Mouse (Mus musculus) CH12.LX (cell line): ENCODE results near the gene Atp6v1g2. TPM values are rescaled to one million over a fixed set of nuclear protein-coding genes. Genes with fewer than 3 reads are reported as not detected.

ENCODE experiments used
- DNase-seq: peaks from one replicate; pipeline ENCODE4 v3.0.0-alpha.2; 2013; ENCODE audit errors: extremely low read depth
- H3K27ac ChIP-seq: 2 replicates; pipeline ENCODE4 v1.5.1; 2012; ENCODE audit warnings: low read depth, mild to moderate bottlenecking, control low read depth, moderate library complexity; ENCODE audit not compliant: insufficient read depth
- H3K27me3 ChIP-seq: replicated peaks from 2 replicates; pipeline ENCODE3; 2012; ENCODE audit warnings: inconsistent platforms
- H3K36me3 ChIP-seq, 2 experiments: replicated peaks in 1 of 2; 2 replicates each; pipeline versions ENCODE3 to v1.6.1; 2012; ENCODE audit warnings: inconsistent platforms in 1 of 2, low read length in 1 of 2, mild to moderate bottlenecking in 1 of 2, mixed read lengths in 1 of 2, moderate library complexity in 1 of 2; ENCODE audit not compliant: control insufficient read depth in 1 of 2, insufficient read depth in 1 of 2
- H3K4me1 ChIP-seq, 2 experiments: 2 replicates each; pipeline ENCODE4 v1.6.1; 2012; ENCODE audit warnings: inconsistent platforms in 1 of 2, moderate library complexity in 1 of 2; ENCODE audit not compliant: insufficient read depth in 2 of 2, control insufficient read depth in 1 of 2
- H3K4me2 ChIP-seq: 2 replicates; pipeline ENCODE4 v1.6.1; 2012; ENCODE audit warnings: low read depth, mild to moderate bottlenecking, control low read depth; ENCODE audit not compliant: poor library complexity, insufficient read depth, severe bottlenecking
- H3K4me3 ChIP-seq, 3 experiments: fragments of 150-350 bp in 1 of 3; sonication (generic) in 1 of 3; replicated peaks in 1 of 3; 2 replicates each; pipeline versions ENCODE3 to v1.5.1; 2011 to 2012; ENCODE audit warnings: low read depth in 2 of 3, low read length in 2 of 3, mild to moderate bottlenecking in 2 of 3, moderate library complexity in 2 of 3, control low read depth in 1 of 3, improper control_type of control experiment in 1 of 3, inconsistent platforms in 1 of 3, mixed read lengths in 1 of 3; ENCODE audit not compliant: poor library complexity in 1 of 3
- H3K79me2 ChIP-seq: replicated peaks from 2 replicates; pipeline ENCODE4 v1.6.1; 2012; ENCODE audit warnings: mild to moderate bottlenecking, moderate library complexity; ENCODE audit not compliant: control insufficient read depth, poor library complexity, insufficient read depth, severe bottlenecking; ENCODE audit errors: extremely low read depth
- H3K9ac ChIP-seq: 2 replicates; pipeline ENCODE4 v1.6.1; 2012; ENCODE audit warnings: low read depth, mild to moderate bottlenecking, control low read depth, moderate library complexity; ENCODE audit not compliant: insufficient read depth
- H3K9me3 ChIP-seq: replicated peaks from 2 replicates; pipeline ENCODE3; 2012; ENCODE audit warnings: low read length, inconsistent platforms, mixed read lengths
- CHD1 ChIP-seq: IDR thresholded peaks from 2 replicates; pipeline ENCODE4 v1.6.1; 2012; ENCODE audit warnings: low read depth, low read length, improper control_type of control experiment, inconsistent platforms
- CTCF ChIP-seq, 2 experiments: IDR thresholded peaks in 1 of 2; conservative IDR thresholded peaks in 1 of 2; 2 replicates each; pipeline ENCODE4 v1.5.1; 2011 to 2012; ENCODE audit warnings: low read depth in 2 of 2, low read length in 2 of 2, improper control_type of control experiment in 1 of 2, inconsistent platforms in 1 of 2, mild to moderate bottlenecking in 1 of 2, moderate library complexity in 1 of 2
- E2F4 ChIP-seq: IDR thresholded peaks from 2 replicates; pipeline ENCODE4 v1.6.1; 2011; ENCODE audit warnings: low read depth, low read length, improper control_type of control experiment; ENCODE audit not compliant: insufficient replicate concordance
- ELF1 ChIP-seq: IDR thresholded peaks from 2 replicates; pipeline ENCODE4 v1.6.1; 2014; ENCODE audit warnings: low read depth, mild to moderate bottlenecking, inconsistent platforms, low read length, improper control_type of control experiment
- GABPA ChIP-seq: IDR thresholded peaks from 2 replicates; pipeline ENCODE4 v1.6.1; 2012; ENCODE audit warnings: low read depth, low read length, improper control_type of control experiment, inconsistent platforms; ENCODE audit not compliant: insufficient replicate concordance
- MAFK ChIP-seq: IDR thresholded peaks from 2 replicates; pipeline ENCODE4 v1.6.1; 2011; ENCODE audit warnings: low read length, improper control_type of control experiment; ENCODE audit not compliant: insufficient replicate concordance
- MAZ ChIP-seq: IDR thresholded peaks from 2 replicates; pipeline ENCODE4 v1.6.1; 2012; ENCODE audit warnings: low read depth, mild to moderate bottlenecking, inconsistent platforms, low read length, improper control_type of control experiment, moderate library complexity
- NELFE ChIP-seq: IDR thresholded peaks from 2 replicates; pipeline ENCODE4 v1.6.1; 2011; ENCODE audit warnings: low read depth, low read length, improper control_type of control experiment
- NRF1 ChIP-seq: IDR thresholded peaks from 2 replicates; pipeline ENCODE4 v1.6.1; 2014; ENCODE audit warnings: low read depth, mild to moderate bottlenecking, inconsistent platforms, low read length, improper control_type of control experiment, moderate library complexity
- PAX5 ChIP-seq: IDR thresholded peaks from 2 replicates; pipeline ENCODE4 v1.6.1; 2012; ENCODE audit warnings: low read length, inconsistent platforms, mixed read lengths
- POLR2A ChIP-seq: IDR thresholded peaks from 2 replicates; pipeline ENCODE4 v1.6.1; 2011; ENCODE audit warnings: low read depth, mild to moderate bottlenecking, improper control_type of control experiment, low read length
- POLR2AphosphoS2 ChIP-seq: IDR thresholded peaks from 2 replicates; pipeline ENCODE4 v1.6.1; 2011; ENCODE audit warnings: low read depth, low read length, improper control_type of control experiment
- SIN3A ChIP-seq: IDR thresholded peaks from 2 replicates; pipeline ENCODE4 v1.6.1; 2012; ENCODE audit warnings: low read length, improper control_type of control experiment, inconsistent platforms
- SMC3 ChIP-seq: IDR thresholded peaks from 2 replicates; pipeline ENCODE4 v1.6.1; 2011; ENCODE audit warnings: low read depth, low read length, improper control_type of control experiment
- USF1 ChIP-seq: IDR thresholded peaks from 2 replicates; pipeline ENCODE4 v1.6.1; 2014; ENCODE audit warnings: low read depth, mild to moderate bottlenecking, inconsistent platforms, low read length, improper control_type of control experiment
- ZNF384 ChIP-seq: IDR thresholded peaks from 2 replicates; pipeline ENCODE4 v1.6.1; 2012; ENCODE audit warnings: low read depth, low read length, improper control_type of control experiment, inconsistent platforms
- dilution Hi-C: fragments of 300-500 bp; cut with MboI; formaldehyde crosslinking; loops from 2 replicates; pipeline ENCODE4 v1.14.3; 2020; ENCODE audit warnings: low sequenced_read_pairs; ENCODE audit not compliant: extremely low pct_unique_long_range_greater_than_20kb, extremely low pct_ligation_motif_present
- in situ Hi-C: fragments of 300-500 bp; cut with MboI; formaldehyde crosslinking; loops from 3 replicates; pipeline ENCODE4 v1.14.3; 2019; ENCODE audit warnings: low sequenced_read_pairs, low pct_ligation_motif_present, low pct_unique_long_range_greater_than_20kb, mixed read lengths
- polyA plus RNA-seq: library from polyadenylated mRNA; unstranded; fragments of >175 nt; gene quantifications from 2 replicates; pipeline ENCODE4 v1.2.1, GENCODE M21; 2012; ENCODE audit warnings: low read depth; ENCODE audit not compliant: insufficient read length
- total RNA-seq, 2 experiments: library from RNA; depleted of rRNA; stranded (reverse); fragments of 300-350 nt in 1 of 2; fragments of >200 nt in 1 of 2; gene quantifications; 2 replicates each; pipeline ENCODE4 v1.2.3; 2012 to 2014

Atp6v1g2 gene
- total and polyA plus RNA-seq, 3 experiments, result 0.23 to 1.4 (median 0.76) TPM

- Histone ChIP-seq H3K4me2 (no peak overlapping the region), H3K36me3 (peaks cover 69 to 82% of the 10 kb centered on the region in 2 experiments)
- no peak for DNase-seq
Observed at GRCm38 (mm10) chr17:35245731-35246623, 12.5 kb downstream of the Atp6v1g2 start.

GRCm38 (mm10) chr17:35247144-35247543, 13.7 kb downstream of the Atp6v1g2 start:
- Histone ChIP-seq H3K27me3 (peaks cover 15% of the 10 kb centered on the region), H3K36me3 (peaks cover 79 to 92% of the 10 kb centered on the region in 2 experiments), H3K79me2 (peaks cover 54% of the 10 kb centered on the region)
- no peak for TF ChIP-seq NELFE
- TF ChIP-seq CHD1, result no peak
- 0 out of 2 replicates have a peak, but pooled peaks have one; percentile 48 for TF ChIP-seq POLR2AphosphoS2
- no peak for TF ChIP-seq GABPA
- TF ChIP-seq, all 38 proteins: peak for 1
- Histone ChIP-seq H3K9ac (no peak overlapping the region), H3K9me3 (no peaks in the 10 kb centered on the region), H3K4me1 (peaks cover 3 to 32% of the 10 kb centered on the region in 2 experiments), H3K4me2 (no peak overlapping the region), H3K27ac (no peak overlapping the region), H3K4me3 (no peak overlapping the region)
- in situ Hi-C loops (no loop called here), dilution Hi-C loops (no loop called here)
- DNase-seq, result no peak

More at GRCm38 (mm10) chr17:35245731-35246623, 12.5 kb downstream of the Atp6v1g2 start:
- Histone ChIP-seq H3K79me2 (peaks cover 59% of the 10 kb centered on the region), H3K4me3 (no peak overlapping the region), H3K9me3 (no peaks in the 10 kb centered on the region), H3K9ac (no peak overlapping the region), H3K27ac (no peak overlapping the region), H3K4me1 (peaks cover 3 to 32% of the 10 kb centered on the region in 2 experiments), H3K27me3 (peaks cover 14% of the 10 kb centered on the region)
- no peak for TF ChIP-seq NELFE
- TF ChIP-seq CTCF (conservative IDR thresholded peaks at IDR 0.05 in 1 of 2, IDR thresholded peaks at IDR 0.05 in 1 of 2; ENCODE audit: low read depth in 2 of 2, low read length in 2 of 2), result peak; percentile 40 to 62; a peak in 2 of 4 replicates
- TF ChIP-seq NRF1, result peak; percentile 7; the same call in 1 of the 2 replicates
- no peak for TF ChIP-seq ELF1
- 0 out of 2 replicates have a peak, but pooled peaks have one; percentile 23 for TF ChIP-seq POLR2A
- TF ChIP-seq USF1, result no peak
- peak; percentile 24; the same call in 1 of the 2 replicates for TF ChIP-seq SMC3
- no peak for TF ChIP-seq ZNF384
- TF ChIP-seq E2F4, result no peak
- no peak for TF ChIP-seq MAZ
- TF ChIP-seq MAFK, result no peak
- TF ChIP-seq SIN3A, result 0 out of 2 replicates have a peak, but pooled peaks have one; percentile 22
- TF ChIP-seq PAX5, result no peak
- dilution Hi-C loops, result no loop called here
- in situ Hi-C loops, result no loop called here
